Mouse (Mus musculus): ENCODE data around the gene Ahsa1. TPM values are rescaled to one million over a fixed set of nuclear protein-coding genes. Genes with fewer than 3 reads are reported as not detected.

Ahsa1 gene
- 11.1 and 16.4 TPM in 2 replicates for polyA plus RNA-seq (2012; rRNA removed)

GRCm38 (mm10) chr12:87266108-87266826, at the start of gene Ahsa1, which contains the start of gene Vipas39:
Gene Ahsa1 (plus strand): TSS chr12:87266479.
Gene Vipas39 (minus strand): TSS chr12:87266256.

GRCm38 (mm10) chr12:87238632-87239031, 27.6 kb upstream of the Ahsa1 start, which contains the start of gene Noxred1:
Gene Noxred1 (minus strand): TSS chr12:87238732.

GRCm38 (mm10) chr12:87299657-87300440, 33.6 kb downstream of the Ahsa1 start, which contains the start of gene Ism2:
Gene Ism2 (minus strand): TSS chr12:87299705.

Other genes starting within 250 kb of the Ahsa1 start
- 0.19 and 0.44 TPM in 2 replicates for gene Tmem63c, start 245.1 kb upstream of the Ahsa1 start, polyA plus RNA-seq (2012; rRNA removed)
- 16.4 and 19.2 TPM in 2 replicates for gene Ngb, start 163.9 kb upstream of the Ahsa1 start, polyA plus RNA-seq (2012; rRNA removed)
- gene Gstz1, start 119.3 kb upstream of the Ahsa1 start, polyA plus RNA-seq (2012; rRNA removed), result 7.0 and 12.2 TPM in 2 replicates
- 4.0 and 4.1 TPM in 2 replicates for gene Pomt2, start 118.5 kb upstream of the Ahsa1 start, polyA plus RNA-seq (2012; rRNA removed)
- not detected in 2 replicates for gene Samd15, start 66.8 kb upstream of the Ahsa1 start, polyA plus RNA-seq (2012; rRNA removed)
- 0.51 and 0.65 TPM in 2 replicates for gene Tmed8, start 66.0 kb upstream of the Ahsa1 start, polyA plus RNA-seq (2012; rRNA removed)
- not detected in 2 replicates for gene Noxred1, start 27.7 kb upstream of the Ahsa1 start, polyA plus RNA-seq (2012; rRNA removed)
- gene Vipas39, start 223 bp upstream of the Ahsa1 start, polyA plus RNA-seq (2012; rRNA removed), result 10.3 and 10.5 TPM in 2 replicates
- 0.09 and 0.17 TPM in 2 replicates for gene Ism2, start 33.2 kb downstream of the Ahsa1 start, polyA plus RNA-seq (2012; rRNA removed)
- gene Sptlc2, start 121.9 kb downstream of the Ahsa1 start, polyA plus RNA-seq (2012; rRNA removed), result 9.6 and 14.0 TPM in 2 replicates
- gene Slirp, start 177.4 kb downstream of the Ahsa1 start, polyA plus RNA-seq (2012; rRNA removed), result 1.1 and 2.8 TPM in 2 replicates
- gene Alkbh1, start 177.5 kb downstream of the Ahsa1 start, polyA plus RNA-seq (2012; rRNA removed), result 5.4 and 5.6 TPM in 2 replicates
- gene Snw1, start 205.8 kb downstream of the Ahsa1 start, polyA plus RNA-seq (2012; rRNA removed), result 0.82 and 1.9 TPM in 2 replicates
- not detected in 2 replicates for gene Gm5788, start 228.2 kb downstream of the Ahsa1 start, polyA plus RNA-seq (2012; rRNA removed)
- gene Gm8300, start 247.8 kb downstream of the Ahsa1 start, polyA plus RNA-seq (2012; rRNA removed), result not detected in 2 replicates

Measured in stomach, adult 2 months (tissue).